Mouse (Mus musculus): ENCODE data around the gene Sergef. TPM values are rescaled to one million over a fixed set of nuclear protein-coding genes. Genes with fewer than 3 reads are reported as not detected.

Sergef gene
- polyA plus RNA-seq, 1 experiment from 2014 or later = 7.5 TPM

- ATAC-seq = no peak
- TF ChIP-seq CTCF (IDR thresholded peaks at IDR 0.05; ENCODE audit: low read depth) = no peak
- Histone ChIP-seq H3K4me1 (replicated peaks; ENCODE audit: control insufficient read depth, insufficient read depth, low read length) (no peaks in the 10 kb centered on the region), H3K9me3 (ENCODE audit: control insufficient read depth) (no peaks in the 10 kb centered on the region), H3K27me3 (replicated peaks; ENCODE audit: control insufficient read depth, insufficient read depth, low read length) (no peaks in the 10 kb centered on the region), H3K4me3 (ENCODE audit: low read depth, low read length) (no peak overlapping the region), H3K27ac (ENCODE audit: low read depth, low read length) (no peak overlapping the region), H3K9ac (ENCODE audit: low read depth, low read length) (no peak overlapping the region), H3K4me2 (replicated peaks; ENCODE audit: low read depth) (no peak overlapping the region), H3K36me3 (ENCODE audit: control insufficient read depth, insufficient read depth) (no peaks in the 10 kb centered on the region)
- WGBS = 86% methylated on average over 13 of the region's 13 CpGs
These were observed 83.1 kb downstream of the Sergef start for GRCm38 (mm10) chr7:46556358-46557118.

GRCm38 (mm10) chr7:46555731-46556130, 83.9 kb downstream of the Sergef start:
- no peak overlapping the region for H3K4me2 ChIP-seq (replicated peaks; ENCODE audit: low read depth)
- no peak overlapping the region for H3K27ac ChIP-seq (ENCODE audit: low read depth, low read length)
- no peak for TF ChIP-seq CTCF (IDR thresholded peaks at IDR 0.05; ENCODE audit: low read depth)
- H3K9ac ChIP-seq (ENCODE audit: low read depth, low read length) = no peak overlapping the region
- no peaks in the 10 kb centered on the region for H3K27me3 ChIP-seq (replicated peaks; ENCODE audit: control insufficient read depth, insufficient read depth, low read length)
- H3K9me3 ChIP-seq (ENCODE audit: control insufficient read depth) = no peaks in the 10 kb centered on the region
- 85% methylated on average over 7 of the region's 7 CpGs for WGBS
- H3K4me1 ChIP-seq (replicated peaks; ENCODE audit: control insufficient read depth, insufficient read depth, low read length) = no peaks in the 10 kb centered on the region
- no peak overlapping the region for H3K4me3 ChIP-seq (ENCODE audit: low read depth, low read length)
- ATAC-seq = no peak
- H3K36me3 ChIP-seq (ENCODE audit: control insufficient read depth, insufficient read depth) = no peaks in the 10 kb centered on the region

GRCm38 (mm10) chr7:46554855-46555254, 84.8 kb downstream of the Sergef start:
- no peaks in the 10 kb centered on the region for H3K9me3 ChIP-seq (ENCODE audit: control insufficient read depth)
- WGBS = 84% methylated on average over 9 of the region's 9 CpGs
- H3K4me2 ChIP-seq (replicated peaks; ENCODE audit: low read depth) = no peak overlapping the region
- H3K4me1 ChIP-seq (replicated peaks; ENCODE audit: control insufficient read depth, insufficient read depth, low read length) = no peaks in the 10 kb centered on the region
- ATAC-seq = no peak
- no peak overlapping the region for H3K27ac ChIP-seq (ENCODE audit: low read depth, low read length)
- no peaks in the 10 kb centered on the region for H3K27me3 ChIP-seq (replicated peaks; ENCODE audit: control insufficient read depth, insufficient read depth, low read length)
- H3K9ac ChIP-seq (ENCODE audit: low read depth, low read length) = no peak overlapping the region
- no peaks in the 10 kb centered on the region for H3K36me3 ChIP-seq (ENCODE audit: control insufficient read depth, insufficient read depth)
- no peak for TF ChIP-seq CTCF (IDR thresholded peaks at IDR 0.05; ENCODE audit: low read depth)
- no peak overlapping the region for H3K4me3 ChIP-seq (ENCODE audit: low read depth, low read length)

GRCm38 (mm10) chr7:46554003-46554402, 85.6 kb downstream of the Sergef start:
- Histone ChIP-seq H3K27me3 (replicated peaks; ENCODE audit: control insufficient read depth, insufficient read depth, low read length) (no peaks in the 10 kb centered on the region), H3K4me1 (replicated peaks; ENCODE audit: control insufficient read depth, insufficient read depth, low read length) (no peaks in the 10 kb centered on the region), H3K4me2 (replicated peaks; ENCODE audit: low read depth) (no peak overlapping the region), H3K27ac (ENCODE audit: low read depth, low read length) (no peak overlapping the region), H3K4me3 (ENCODE audit: low read depth, low read length) (no peak overlapping the region), H3K9ac (ENCODE audit: low read depth, low read length) (no peak overlapping the region), H3K36me3 (ENCODE audit: control insufficient read depth, insufficient read depth) (no peaks in the 10 kb centered on the region), H3K9me3 (ENCODE audit: control insufficient read depth) (no peaks in the 10 kb centered on the region)
- WGBS = 56% methylated on average over 7 of the region's 7 CpGs
- no peak for ATAC-seq
- no peak for TF ChIP-seq CTCF (IDR thresholded peaks at IDR 0.05; ENCODE audit: low read depth)

- H3K36me3 ChIP-seq (ENCODE audit: control insufficient read depth, insufficient read depth) = no peaks in the 10 kb centered on the region
- 70% methylated on average over 20 of the region's 20 CpGs for WGBS
- no peak overlapping the region for H3K4me3 ChIP-seq (ENCODE audit: low read depth, low read length)
- ATAC-seq = no peak
- H3K9me3 ChIP-seq (ENCODE audit: control insufficient read depth) = no peaks in the 10 kb centered on the region
- H3K9ac ChIP-seq (ENCODE audit: low read depth, low read length) = no peak overlapping the region
- no peak overlapping the region for H3K4me2 ChIP-seq (replicated peaks; ENCODE audit: low read depth)
- H3K27ac ChIP-seq (ENCODE audit: low read depth, low read length) = no peak overlapping the region
- H3K27me3 ChIP-seq (replicated peaks; ENCODE audit: control insufficient read depth, insufficient read depth, low read length) = no peaks in the 10 kb centered on the region
- TF ChIP-seq CTCF (IDR thresholded peaks at IDR 0.05; ENCODE audit: low read depth) = no peak
- no peaks in the 10 kb centered on the region for H3K4me1 ChIP-seq (replicated peaks; ENCODE audit: control insufficient read depth, insufficient read depth, low read length)
These were observed 87.5 kb downstream of the Sergef start for GRCm38 (mm10) chr7:46551935-46552752.

GRCm38 (mm10) chr7:46551173-46551572, 88.4 kb downstream of the Sergef start:
- Histone ChIP-seq H3K36me3 (ENCODE audit: control insufficient read depth, insufficient read depth) (no peaks in the 10 kb centered on the region), H3K4me1 (replicated peaks; ENCODE audit: control insufficient read depth, insufficient read depth, low read length) (no peaks in the 10 kb centered on the region), H3K4me3 (ENCODE audit: low read depth, low read length) (no peak overlapping the region), H3K4me2 (replicated peaks; ENCODE audit: low read depth) (no peak overlapping the region), H3K9me3 (ENCODE audit: control insufficient read depth) (no peaks in the 10 kb centered on the region), H3K27me3 (replicated peaks; ENCODE audit: control insufficient read depth, insufficient read depth, low read length) (no peaks in the 10 kb centered on the region), H3K9ac (ENCODE audit: low read depth, low read length) (no peak overlapping the region), H3K27ac (ENCODE audit: low read depth, low read length) (no peak overlapping the region)
- 88% methylated on average over 7 of the region's 7 CpGs for WGBS
- no peak for TF ChIP-seq CTCF (IDR thresholded peaks at IDR 0.05; ENCODE audit: low read depth)
- no peak for ATAC-seq
